Mouse (Mus musculus) heart, postnatal 0 days (tissue): ENCODE measurements around the gene Pla2g12a.

Experiments used
- CTCF ChIP-seq: IDR thresholded peaks from 2 replicates; pipeline ENCODE4 v1.5.1; 2016; ENCODE audit warnings: antibody characterized with exemption, control low read depth, low read depth
- EP300 ChIP-seq: IDR thresholded peaks from 2 replicates; pipeline ENCODE4 v1.6.1; 2016; ENCODE audit warnings: antibody characterized with exemption, low read depth

DNA sequence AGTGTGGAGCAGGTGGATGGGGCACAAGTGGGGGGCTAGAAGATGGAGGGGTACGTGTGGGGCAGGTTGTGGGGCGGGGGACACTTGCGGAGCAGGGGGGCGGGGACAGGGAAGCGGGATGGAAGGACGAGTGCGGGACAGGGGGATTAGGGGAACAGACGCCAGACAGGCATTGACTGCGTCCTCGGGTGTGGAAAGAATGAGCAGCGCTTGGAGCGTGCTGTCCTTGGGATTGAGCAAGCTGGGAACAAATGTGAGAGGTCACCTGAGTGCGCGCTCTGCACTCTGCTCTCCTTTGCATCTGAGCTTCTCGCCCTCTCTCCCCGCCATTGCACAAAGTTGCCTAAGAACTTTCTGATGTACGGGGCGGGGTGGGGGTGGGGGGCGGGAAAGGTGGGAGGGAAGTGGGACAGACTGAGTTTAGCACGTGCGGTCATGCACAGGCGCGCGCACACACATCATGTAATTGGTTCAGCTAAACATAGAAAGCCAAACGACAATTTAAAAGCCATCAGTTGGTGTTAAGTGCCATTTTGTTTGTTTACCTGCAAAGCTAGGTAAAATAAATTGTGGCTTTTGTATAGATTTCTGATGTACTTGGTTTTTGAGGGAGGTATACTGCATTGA lies 838 bp downstream of the Pla2g12a start:
- TF ChIP-seq CTCF (no peak), EP300 (no peak)
